Mouse (Mus musculus) lung, postnatal 0 days (tissue): ENCODE results near the gene Nabp2. TPM values are rescaled to one million over a fixed set of nuclear protein-coding genes. Genes with fewer than 3 reads are reported as not detected.

Experiments
- ATAC-seq: fragments of 200-750 bp; cut with Nextera tagmentation; 2 replicates; pipeline ENCODE4 v1.8.0; 2017; ENCODE audit warnings: moderate library complexity
- DNase-seq: peaks from one replicate; pipeline ENCODE4 v3.0.0-alpha.2; 2016; ENCODE audit warnings: low spot score
- H3K27ac ChIP-seq: fragments of 300-500 bp; sonication (generic); 2 replicates; pipeline ENCODE4 v1.5.1; 2014; ENCODE audit warnings: antibody characterized with exemption, mild to moderate bottlenecking, low read length, mixed read lengths
- H3K27me3 ChIP-seq: fragments of 300-500 bp; sonication (generic); replicated peaks from 2 replicates; pipeline ENCODE4 v1.6.1; 2014; ENCODE audit warnings: low read length, mixed read lengths; ENCODE audit not compliant: insufficient read depth
- H3K36me3 ChIP-seq: fragments of 300-500 bp; sonication (generic); 2 replicates; pipeline ENCODE4 v1.6.1; 2014; ENCODE audit warnings: low read length, mixed read lengths; ENCODE audit not compliant: insufficient read depth
- H3K4me1 ChIP-seq: fragments of 300-500 bp; sonication (generic); 2 replicates; pipeline ENCODE4 v1.6.1; 2014; ENCODE audit warnings: antibody characterized with exemption, low read depth, low read length, mixed read lengths; ENCODE audit not compliant: insufficient read depth
- H3K4me2 ChIP-seq: fragments of 300-500 bp; sonication (generic); replicated peaks from 2 replicates; pipeline ENCODE4 v1.6.1; 2014; ENCODE audit warnings: low read depth, mild to moderate bottlenecking, low read length, moderate library complexity, mixed read lengths
- H3K4me3 ChIP-seq: fragments of 300-500 bp; sonication (generic); 2 replicates; pipeline ENCODE4 v1.5.1; 2014; ENCODE audit warnings: low read depth, low read length
- H3K9ac ChIP-seq: fragments of 300-500 bp; sonication (generic); replicated peaks from 2 replicates; pipeline ENCODE4 v1.6.1; 2014; ENCODE audit warnings: low read depth, mild to moderate bottlenecking
- H3K9me3 ChIP-seq: fragments of 300-500 bp; sonication (generic); 2 replicates; pipeline ENCODE4 v1.6.1; 2016; ENCODE audit warnings: low read length, mixed read lengths
- CTCF ChIP-seq: IDR thresholded peaks from 2 replicates; pipeline ENCODE4 v1.5.1; 2016; ENCODE audit warnings: antibody characterized with exemption, mild to moderate bottlenecking
- EP300 ChIP-seq: IDR thresholded peaks from 2 replicates; pipeline ENCODE4 v1.6.1; 2016; ENCODE audit warnings: antibody characterized with exemption, mild to moderate bottlenecking, control low read depth
- WGBS: fragments of 180-500 bp; shearing (Covaris S2); extraction: QIAGEN DNeasy Blood & Tissue Kit; methylation state at CpG from one replicate; pipeline ENCODE4 v1.1.7; 2014; 5-methylcytosine and 5-hydroxymethylcytosine counted together
- polyA plus RNA-seq: library from polyadenylated mRNA; unstranded; fragments of >200 nt; fragmentation: Nextera tagmentation; extraction: Ambion mirVana; gene quantifications from 2 replicates; pipeline ENCODE4 v1.2.1, GENCODE M21; 2015

Nabp2 gene
- polyA plus RNA-seq, 1 experiment from 2014 or later: 54.7 TPM

GRCm38 (mm10) chr10:128408591-128409535, 2.4 kb downstream of the Nabp2 start:
- peak overlapping the region; percentile 35; the same call in 1 of the 2 replicates for H3K27ac ChIP-seq
- H3K4me2 ChIP-seq: peak overlapping the region; percentile 84
- peaks cover 10% of the 10 kb centered on the region; the same call in 1 of the 2 replicates for H3K4me1 ChIP-seq
- H3K27me3 ChIP-seq: no peaks in the 10 kb centered on the region
- TF ChIP-seq EP300 (no peak), CTCF (no peak)
- H3K9ac ChIP-seq: peak overlapping the region; percentile 59
- peak overlapping the region; percentile 81 for H3K4me3 ChIP-seq
- DNase-seq (peak; percentile 21), ATAC-seq (no peak)
- H3K9me3 ChIP-seq: no peaks in the 10 kb centered on the region
- peaks cover 7% of the 10 kb centered on the region for H3K36me3 ChIP-seq
- 17% methylated on average over 35 of the region's 35 CpGs for whole genome bisulfite sequencing

- Histone ChIP-seq H3K4me1 (no peaks in the 10 kb centered on the region), H3K27me3 (no peaks in the 10 kb centered on the region), H3K9ac (no peak overlapping the region), H3K4me2 (no peak overlapping the region), H3K36me3 (peaks cover 7% of the 10 kb centered on the region; the same call in 1 of the 2 replicates), H3K27ac (no peak overlapping the region), H3K9me3 (no peaks in the 10 kb centered on the region), H3K4me3 (no peak overlapping the region)
- WGBS: 84% methylated on average over 7 of the region's 7 CpGs
- ATAC-seq (no peak), DNase-seq (no peak)
- no peak for TF ChIP-seq EP300
- TF ChIP-seq CTCF: no peak
Measured at GRCm38 (mm10) chr10:128403931-128404330, 7.4 kb downstream of the Nabp2 start.

- no peak overlapping the region for H3K4me2 ChIP-seq
- no peak overlapping the region for H3K27ac ChIP-seq
- H3K4me3 ChIP-seq: no peak overlapping the region
- 79% methylated on average over 9 of the region's 9 CpGs for whole genome bisulfite sequencing
- H3K27me3 ChIP-seq: no peaks in the 10 kb centered on the region
- ATAC-seq: no peak
- no peaks in the 10 kb centered on the region for H3K4me1 ChIP-seq
- TF ChIP-seq EP300: no peak
- no peak for TF ChIP-seq CTCF
- no peak for DNase-seq
- no peaks in the 10 kb centered on the region for H3K9me3 ChIP-seq
- H3K36me3 ChIP-seq: peaks cover 7% of the 10 kb centered on the region; the same call in 1 of the 2 replicates
- no peak overlapping the region for H3K9ac ChIP-seq
Measured at GRCm38 (mm10) chr10:128401638-128402037, 9.7 kb downstream of the Nabp2 start.

- peaks cover 7% of the 10 kb centered on the region; the same call in 1 of the 2 replicates for H3K36me3 ChIP-seq
- H3K9ac ChIP-seq: no peak within 1 kb of the TSS
- ATAC-seq (no peak), DNase-seq (no peak)
- H3K4me1 ChIP-seq: no peaks in the 10 kb centered on the region
- no peak within 1 kb of the TSS for H3K27ac ChIP-seq
- 35% methylated on average over 2 of the region's 2 CpGs for WGBS
- H3K4me2 ChIP-seq: no peak within 1 kb of the TSS
- H3K9me3 ChIP-seq: no peaks in the 10 kb centered on the region
- no peaks in the 10 kb centered on the region for H3K27me3 ChIP-seq
- TF ChIP-seq EP300 (no peak), CTCF (no peak)
- no peak within 1 kb of the TSS for H3K4me3 ChIP-seq
Measured at GRCm38 (mm10) chr10:128401056-128401455, 10.2 kb downstream of the Nabp2 start, which contains the start of gene Slc39a5. Slc39a5 (minus strand) TSS chr10:128401229.

- no peak overlapping the region for H3K4me2 ChIP-seq
Measured at GRCm38 (mm10) chr10:128400338-128400737, 11.0 kb downstream of the Nabp2 start.

GRCm38 (mm10) chr10:128397466-128397865, 13.8 kb downstream of the Nabp2 start:
- Histone ChIP-seq H3K36me3 (no peaks in the 10 kb centered on the region), H3K4me2 (no peak overlapping the region), H3K9ac (no peak overlapping the region), H3K4me3 (no peak overlapping the region), H3K9me3 (no peaks in the 10 kb centered on the region), H3K27me3 (no peaks in the 10 kb centered on the region), H3K27ac (no peak overlapping the region), H3K4me1 (no peaks in the 10 kb centered on the region)
- 61% methylated on average over 7 of the region's 7 CpGs for WGBS
- TF ChIP-seq EP300 (no peak), CTCF (no peak)
- ATAC-seq: peak; percentile 17; the same call in 1 of the 2 replicates
- no peak for DNase-seq

More at GRCm38 (mm10) chr10:128400338-128400737, 11.0 kb downstream of the Nabp2 start:
- ATAC-seq (0 out of 2 replicates have a peak, but pooled peaks have one; percentile 4), DNase-seq (no peak)
- no peak for TF ChIP-seq CTCF
- no peaks in the 10 kb centered on the region for H3K36me3 ChIP-seq
- H3K9ac ChIP-seq: no peak overlapping the region
- no peaks in the 10 kb centered on the region for H3K27me3 ChIP-seq
- no peaks in the 10 kb centered on the region for H3K9me3 ChIP-seq
- WGBS: 29% methylated on average over 5 of the region's 5 CpGs
- H3K4me1 ChIP-seq: no peaks in the 10 kb centered on the region
- no peak overlapping the region for H3K27ac ChIP-seq
- no peak overlapping the region for H3K4me3 ChIP-seq
